Mouse (Mus musculus): Measurements from ENCODE around the gene Elp6. TPM values are rescaled to one million over a fixed set of nuclear protein-coding genes. Genes with fewer than 3 reads are reported as not detected.

Gene Elp6
- polyA plus RNA-seq, 1 experiment from 2014 or later = 22.3 TPM

Other genes starting within 250 kb of the Elp6 start
- 83.8 and 91.3 TPM in 2 replicates for gene Smarcc1, start 187.5 kb upstream of the Elp6 start, polyA plus RNA-seq (2015; fragmentation: Nextera tagmentation; extraction: Ambion mirVana)
- gene Dhx30, start 187.3 kb upstream of the Elp6 start, polyA plus RNA-seq (2015; fragmentation: Nextera tagmentation; extraction: Ambion mirVana) = 92.7 and 98.1 TPM in 2 replicates
- 3.9 and 4.6 TPM in 2 replicates for gene Cspg5, start 61.4 kb upstream of the Elp6 start, polyA plus RNA-seq (2015; fragmentation: Nextera tagmentation; extraction: Ambion mirVana)
- 29.7 and 31.4 TPM in 2 replicates for gene Scap, start 28.1 kb downstream of the Elp6 start, polyA plus RNA-seq (2015; fragmentation: Nextera tagmentation; extraction: Ambion mirVana)
- 12.2 and 15.6 TPM in 2 replicates for gene Ptpn23, start 103.0 kb downstream of the Elp6 start, polyA plus RNA-seq (2015; fragmentation: Nextera tagmentation; extraction: Ambion mirVana)
- 5.3 and 10.7 TPM in 2 replicates for gene Ngp, start 114.6 kb downstream of the Elp6 start, polyA plus RNA-seq (2015; fragmentation: Nextera tagmentation; extraction: Ambion mirVana)
- gene Klhl18, start 171.5 kb downstream of the Elp6 start, polyA plus RNA-seq (2015; fragmentation: Nextera tagmentation; extraction: Ambion mirVana) = 7.2 and 8.5 TPM in 2 replicates
- 0.72 and 0.79 TPM in 2 replicates for gene Kif9, start 171.8 kb downstream of the Elp6 start, polyA plus RNA-seq (2015; fragmentation: Nextera tagmentation; extraction: Ambion mirVana)
- gene Setd2, start 227.4 kb downstream of the Elp6 start, polyA plus RNA-seq (2015; fragmentation: Nextera tagmentation; extraction: Ambion mirVana) = 24.7 and 25.3 TPM in 2 replicates